Mouse (Mus musculus) liver, postnatal 0 days (tissue): Measurements from ENCODE around the gene Prkd2. TPM values are rescaled to one million over a fixed set of nuclear protein-coding genes. Genes with fewer than 3 reads are reported as not detected.

Experiments
- ATAC-seq: fragments of 200-750 bp; cut with Nextera tagmentation; 2 replicates; pipeline ENCODE4 v1.8.0; 2017; ENCODE audit warnings: mild to moderate bottlenecking, moderate library complexity
- DNase-seq: peaks from one replicate; pipeline ENCODE4 v3.0.0-alpha.2; 2016
- H3K27ac ChIP-seq: fragments of 300-500 bp; sonication (generic); 2 replicates; pipeline ENCODE4 v1.5.1; 2014; ENCODE audit warnings: antibody characterized with exemption, moderate library complexity, mild to moderate bottlenecking, low read depth
- H3K27me3 ChIP-seq: fragments of 300-500 bp; sonication (generic); 2 replicates; pipeline ENCODE4 v1.6.1; 2014; ENCODE audit warnings: low read length, control low read depth, mixed read lengths; ENCODE audit not compliant: insufficient read depth
- H3K36me3 ChIP-seq: fragments of 300-500 bp; sonication (generic); replicated peaks from 2 replicates; pipeline ENCODE4 v1.6.1; 2014; ENCODE audit warnings: mild to moderate bottlenecking, control low read depth, low read length, moderate library complexity, mixed read lengths; ENCODE audit not compliant: insufficient read depth
- H3K4me1 ChIP-seq: fragments of 300-500 bp; sonication (generic); 2 replicates; pipeline ENCODE4 v1.6.1; 2014; ENCODE audit warnings: antibody characterized with exemption, mild to moderate bottlenecking, control low read depth; ENCODE audit not compliant: insufficient read depth
- H3K4me2 ChIP-seq: fragments of 300-500 bp; sonication (generic); 2 replicates; pipeline ENCODE4 v1.6.1; 2014; ENCODE audit warnings: low read depth, mild to moderate bottlenecking, low read length, moderate library complexity, mixed read lengths
- H3K4me3 ChIP-seq: fragments of 300-500 bp; sonication (generic); 2 replicates; pipeline ENCODE4 v1.5.1; 2014; ENCODE audit warnings: low read depth, low read length
- H3K9ac ChIP-seq: fragments of 300-500 bp; sonication (generic); replicated peaks from 2 replicates; pipeline ENCODE4 v1.6.1; 2014; ENCODE audit warnings: mild to moderate bottlenecking, moderate library complexity
- H3K9me3 ChIP-seq: fragments of 300-500 bp; sonication (generic); 2 replicates; pipeline ENCODE4 v1.6.1; 2016; ENCODE audit warnings: mild to moderate bottlenecking, control low read depth, low read length, mixed read lengths
- CTCF ChIP-seq: sonication (generic); IDR thresholded peaks from 2 replicates; pipeline ENCODE4 v1.5.1; 2016; ENCODE audit warnings: antibody characterized with exemption, low read depth
- EP300 ChIP-seq: IDR thresholded peaks from 2 replicates; pipeline ENCODE4 v1.6.1; 2016; ENCODE audit warnings: antibody characterized with exemption, low read depth, mild to moderate bottlenecking
- WGBS: fragments of 180-500 bp; shearing (Covaris S2); extraction: QIAGEN DNeasy Blood & Tissue Kit; methylation state at CpG from one replicate; pipeline ENCODE4 v1.1.7; 2014; ENCODE audit not compliant: insufficient replicate concordance; 5-methylcytosine and 5-hydroxymethylcytosine counted together
- polyA plus RNA-seq: library from polyadenylated mRNA; unstranded; fragments of >200 nt; fragmentation: Nextera tagmentation; extraction: Ambion mirVana; gene quantifications from 2 replicates; pipeline ENCODE4 v1.2.1, GENCODE M21; 2015

Prkd2 gene
- polyA plus RNA-seq, 1 experiment from 2014 or later: 5.0 TPM

DNA sequence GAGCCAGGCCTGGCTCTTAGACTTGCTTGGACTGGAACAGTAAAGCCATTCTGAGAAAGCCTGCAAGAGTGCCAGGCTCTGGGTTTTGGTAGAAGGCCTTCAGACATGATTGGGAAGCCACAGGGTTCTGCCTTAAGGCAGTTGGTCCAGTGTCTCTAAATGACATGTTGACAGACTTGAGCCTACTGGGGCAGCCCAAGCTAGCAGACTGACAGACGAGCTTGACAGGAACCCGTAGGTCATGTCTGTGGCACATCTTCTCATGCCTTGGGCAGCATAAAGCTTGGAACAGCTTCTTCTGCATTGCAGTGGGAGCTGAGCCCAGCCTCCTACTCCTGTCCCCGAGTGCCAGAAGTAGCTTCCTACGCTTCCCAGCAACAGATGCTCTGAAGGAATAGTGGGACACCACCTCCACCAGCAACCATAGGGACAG, 21.0 kb upstream of the Prkd2 start:
- ATAC-seq (no peak), DNase-seq (no peak)
- TF ChIP-seq EP300: no peak
- TF ChIP-seq CTCF: no peak
- H3K27me3 ChIP-seq: no peaks in the 10 kb centered on the region
- no peak overlapping the region for H3K4me3 ChIP-seq
- peaks cover 54% of the 10 kb centered on the region for H3K4me1 ChIP-seq
- no peaks in the 10 kb centered on the region for H3K9me3 ChIP-seq
- H3K4me2 ChIP-seq: no peak overlapping the region
- H3K36me3 ChIP-seq: peaks cover 34% of the 10 kb centered on the region
- H3K9ac ChIP-seq: no peak overlapping the region
- no peak overlapping the region for H3K27ac ChIP-seq
- 70% methylated on average over 4 of the region's 4 CpGs for WGBS

DNA sequence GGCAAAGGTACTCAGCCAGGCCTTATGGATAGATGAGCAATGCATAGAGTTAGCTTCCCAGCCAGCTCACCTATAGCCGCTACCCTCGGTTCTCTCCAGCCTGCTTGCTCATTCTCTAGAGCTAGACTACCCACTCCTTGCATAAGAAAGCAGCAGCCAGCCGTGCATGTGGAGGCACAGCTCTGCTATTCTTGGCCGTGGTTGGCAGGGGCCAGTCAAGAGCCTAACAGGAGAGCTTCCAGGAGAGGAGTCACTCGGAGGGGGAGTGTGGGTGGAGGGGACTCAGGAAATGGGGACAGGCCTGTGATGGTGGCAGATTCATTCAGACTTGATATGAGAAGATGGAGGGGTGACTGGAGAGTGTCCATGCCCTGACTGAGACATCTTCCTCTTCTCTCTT, 19.0 kb upstream of the Prkd2 start:
- peaks cover 54% of the 10 kb centered on the region for H3K36me3 ChIP-seq
- no peak for TF ChIP-seq EP300
- TF ChIP-seq CTCF: no peak
- no peak overlapping the region for H3K4me3 ChIP-seq
- DNase-seq: no peak
- no peaks in the 10 kb centered on the region for H3K9me3 ChIP-seq
- peaks cover 46% of the 10 kb centered on the region for H3K4me1 ChIP-seq
- H3K27ac ChIP-seq: no peak overlapping the region
- H3K27me3 ChIP-seq: no peaks in the 10 kb centered on the region
- 62% methylated on average over 5 of the region's 5 CpGs for WGBS
- H3K9ac ChIP-seq: no peak overlapping the region
- ATAC-seq: no peak
- no peak overlapping the region for H3K4me2 ChIP-seq

DNA sequence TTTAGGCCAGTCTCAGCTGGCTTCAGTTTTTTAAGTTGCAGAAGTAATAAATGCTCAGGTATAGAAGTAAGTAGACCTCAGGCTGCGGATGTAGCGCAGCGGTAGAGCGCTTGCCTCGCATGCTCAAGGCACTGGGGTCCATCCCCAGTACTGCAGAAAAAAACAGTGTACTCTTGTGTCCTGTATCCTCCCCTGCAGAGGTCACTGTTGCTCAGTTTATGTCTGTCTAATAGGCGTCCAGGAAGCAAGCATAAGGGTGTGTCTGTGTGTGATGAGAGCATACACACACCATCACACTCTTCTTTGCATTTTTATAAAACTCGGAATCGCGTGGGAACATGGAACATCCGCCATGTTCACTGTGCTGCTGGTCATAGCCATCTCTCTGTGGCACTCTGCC, 16.9 kb upstream of the Prkd2 start:
- TF ChIP-seq CTCF (peak; percentile 70), EP300 (no peak)
- no peaks in the 10 kb centered on the region for H3K27me3 ChIP-seq
- WGBS: 71% methylated on average over 10 of the region's 10 CpGs
- DNase-seq: no peak
- no peak overlapping the region for H3K27ac ChIP-seq
- peaks cover 74% of the 10 kb centered on the region for H3K36me3 ChIP-seq
- H3K4me1 ChIP-seq: peaks cover 27% of the 10 kb centered on the region
- H3K9ac ChIP-seq: no peak overlapping the region
- no peak overlapping the region for H3K4me3 ChIP-seq
- no peak overlapping the region for H3K4me2 ChIP-seq
- H3K9me3 ChIP-seq: no peaks in the 10 kb centered on the region
- peak; percentile 55 for ATAC-seq

GRCm38 (mm10) chr7:16826571-16826970, 16.1 kb upstream of the Prkd2 start:
- H3K36me3 ChIP-seq: peaks cover 82% of the 10 kb centered on the region
- ATAC-seq (no peak), DNase-seq (no peak)
- H3K4me2 ChIP-seq: no peak overlapping the region
- peaks cover 19% of the 10 kb centered on the region for H3K4me1 ChIP-seq
- TF ChIP-seq EP300 (no peak), CTCF (no peak)
- H3K27ac ChIP-seq: 0 out of 2 replicates have a peak overlapping the region, but pooled peaks have one; percentile 16
- 53% methylated on average over 5 of the region's 5 CpGs for WGBS
- H3K9ac ChIP-seq: no peak overlapping the region
- no peak overlapping the region for H3K4me3 ChIP-seq
- no peaks in the 10 kb centered on the region for H3K9me3 ChIP-seq
- H3K27me3 ChIP-seq: no peaks in the 10 kb centered on the region

DNA sequence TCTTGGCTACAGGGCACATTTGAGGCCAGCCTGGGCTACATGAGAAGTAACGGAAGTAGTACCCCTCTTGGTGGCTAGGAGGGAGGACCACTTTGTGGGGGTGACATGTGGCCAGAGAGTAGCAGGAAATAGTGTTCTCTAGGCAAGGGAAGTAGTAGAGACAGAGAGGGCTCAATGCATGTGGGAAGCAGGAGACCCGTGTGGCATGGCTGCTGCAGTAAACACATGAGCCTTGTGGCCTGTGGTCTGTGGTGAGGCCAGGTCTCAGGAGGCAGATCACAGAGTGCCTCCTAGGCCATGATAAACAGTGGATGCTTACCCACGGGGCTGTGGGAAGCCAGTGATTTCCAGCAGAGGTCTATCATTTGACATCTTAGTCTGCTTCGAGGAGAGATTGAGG, 15.4 kb upstream of the Prkd2 start:
- Histone ChIP-seq H3K4me3 (no peak overlapping the region), H3K4me2 (no peak overlapping the region), H3K4me1 (peaks cover 15% of the 10 kb centered on the region), H3K9me3 (no peaks in the 10 kb centered on the region), H3K27me3 (no peaks in the 10 kb centered on the region), H3K36me3 (peaks cover 89% of the 10 kb centered on the region), H3K9ac (no peak overlapping the region), H3K27ac (no peak overlapping the region)
- WGBS: 50% methylated on average over 4 of the region's 4 CpGs
- DNase-seq (no peak), ATAC-seq (no peak)
- TF ChIP-seq CTCF (no peak), EP300 (no peak)

GRCm38 (mm10) chr7:16830449-16830848, 12.3 kb upstream of the Prkd2 start:
- no peak overlapping the region for H3K4me2 ChIP-seq
- no peak for TF ChIP-seq CTCF
- no peak for TF ChIP-seq EP300
- peaks cover 15% of the 10 kb centered on the region; the same call in 1 of the 2 replicates for H3K4me1 ChIP-seq
- WGBS: 79% methylated on average over 9 of the region's 9 CpGs
- DNase-seq: no peak
- H3K9me3 ChIP-seq: no peaks in the 10 kb centered on the region
- no peak overlapping the region for H3K27ac ChIP-seq
- no peaks in the 10 kb centered on the region for H3K27me3 ChIP-seq
- ATAC-seq: peak; percentile 61
- H3K9ac ChIP-seq: no peak overlapping the region
- H3K4me3 ChIP-seq: no peak overlapping the region
- H3K36me3 ChIP-seq: peaks cover 90% of the 10 kb centered on the region
